In the genomic region with DNA sequence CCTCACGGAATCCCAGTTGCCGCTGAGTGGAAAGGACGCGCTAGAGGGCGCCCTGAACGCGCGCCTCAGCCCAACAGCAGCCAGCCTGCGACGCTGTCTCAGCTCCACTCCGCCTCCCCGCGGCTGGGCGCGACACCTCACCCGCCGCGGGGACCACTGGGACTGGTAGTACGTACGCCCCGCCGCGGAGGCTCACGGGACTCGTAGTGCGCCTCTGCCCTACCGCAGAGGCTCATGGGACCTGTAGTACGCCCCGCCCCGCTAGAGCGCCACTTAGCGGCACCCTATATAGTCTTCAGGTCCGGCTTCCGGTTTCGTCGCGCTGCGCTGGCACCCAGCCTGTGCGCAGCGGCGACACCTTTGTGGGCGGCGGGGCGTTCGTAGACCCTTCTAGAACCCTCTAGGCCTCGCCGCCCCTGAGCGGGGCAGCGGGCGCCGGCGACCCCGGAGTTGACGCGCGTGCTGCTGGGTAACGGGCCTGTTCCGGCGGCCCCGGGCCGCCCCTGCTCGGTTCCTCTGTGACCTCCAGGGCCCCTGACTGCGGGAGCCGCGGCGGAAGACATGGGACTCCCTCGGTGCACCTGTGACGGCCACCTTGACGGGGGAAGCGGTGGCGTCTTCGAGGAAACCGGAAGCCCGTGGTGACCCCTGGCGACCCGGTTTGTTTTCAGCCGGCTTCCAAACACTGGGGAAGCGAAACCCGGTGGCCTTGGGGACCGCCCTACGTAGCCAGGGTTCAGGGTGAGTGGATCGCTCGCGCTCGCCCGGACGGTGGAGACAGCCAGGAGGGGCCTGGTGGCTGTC, we compare ENCODE assay signal across 8 mouse cellular contexts. TPM values are rescaled to one million over a fixed set of nuclear protein-coding genes. Genes with fewer than 3 reads are reported as not detected.
DNase-seq lines count a peak whose midpoint lies in the region; ATAC-seq and TF ChIP-seq lines count a peak whose summit lies in the region.

TSS of gene Azi2 (plus strand) at position 282 of the 804 bp plus-strand sequence.

- peak within 1 kb of the TSS; percentile 76 for H3K4me2 ChIP-seq in forebrain, embryonic 15.5 days (replicated peaks)

- H3K27ac ChIP-seq in ES-E14 (ENCODE audit: insufficient read depth, low read depth, low read length, poor library complexity, severe bottlenecking) = peak within 1 kb of the TSS; percentile 86
- peak within 1 kb of the TSS; percentile 94 for H3K27ac ChIP-seq in forebrain, embryonic 15.5 days (replicated peaks)

- H3K36me3 ChIP-seq in ES-E14 (ENCODE audit: control insufficient read depth, insufficient read depth, low read length, poor library complexity, severe bottlenecking) = 0 out of 2 replicates have a peak, but pooled peaks cover 2% of the 10 kb centered on the region
- H3K36me3 ChIP-seq in forebrain, embryonic 15.5 days = no peaks in the 10 kb centered on the region

- in situ Hi-C loops in ES-E14 (cut with MboI; ENCODE audit: low sequenced_read_pairs in 2 of 2, unreplicated experiment in 2 of 2) = no loop called here

- peak; percentile 99 for ATAC-seq in forebrain, embryonic 15.5 days (replicated peaks)
- peak; percentile 93 for ATAC-seq in neutrophil, adult 5-6 weeks (ENCODE audit: extremely low read depth, insufficient number of reproducible peaks, low FRiP score, poor library complexity, severe bottlenecking)

- peak; percentile 70 for TF ChIP-seq POLR2A in lung, adult 2 months (IDR thresholded peaks at IDR 0.05; ENCODE audit: borderline replicate concordance, extremely low read depth, low read depth, low read length)

- WGBS in forebrain, embryonic 15.5 days = under 1% methylated on average over 87 of the region's 87 CpGs
- under 1% methylated on average over 87 of the region's 87 CpGs for WGBS in lung, adult 2 months

- peak within 1 kb of the TSS; percentile 78 to 82 for H3K4me3 ChIP-seq in ES-E14 (ENCODE audit: insufficient read depth in 1 of 2, low read depth in 1 of 2, low read length in 2 of 2, poor library complexity in 1 of 2, severe bottlenecking in 1 of 2)
- peak within 1 kb of the TSS; percentile 98 for H3K4me3 ChIP-seq in forebrain, embryonic 15.5 days
- peak within 1 kb of the TSS; percentile 78 for H3K4me3 ChIP-seq in lung, adult 2 months (replicated peaks; ENCODE audit: extremely low read depth, low read depth, low read length)

- intact Hi-C loops in heart, postnatal 25 days (cut with DNase I) = loop anchor here (5.0 to 10.0 kb wide), 3 partner anchors 112 to 1613 kb away; partner anchors contain the start of gene Cmc1

- DNase-seq in ES-E14 (ENCODE audit: low read depth, low spot score) = peak; percentile 93
- DNase-seq in cerebellum, adult 11-12 months = peak; percentile 99
- peak; percentile 94 for DNase-seq in heart, postnatal 25 days (ENCODE audit: low spot score)
- DNase-seq in layer of hippocampus, adult 18-20 months (ENCODE audit: low spot score in 2 of 2) = peak; percentile 98 to 99
- peak; percentile 98 for DNase-seq in lung, adult 2 months
- DNase-seq in thymus, adult 18-20 months = peak; percentile 96 to 97

- H3K9me3 ChIP-seq in ES-E14 (ENCODE audit: control insufficient read depth, insufficient read depth, low read depth, low read length) = no peaks in the 10 kb centered on the region
- no peaks in the 10 kb centered on the region for H3K9me3 ChIP-seq in forebrain, embryonic 15.5 days

- peak within 1 kb of the TSS; percentile 81 for H3K9ac ChIP-seq in ES-E14 (ENCODE audit: insufficient read depth, low read depth, low read length, poor library complexity, severe bottlenecking)
- H3K9ac ChIP-seq in forebrain, embryonic 15.5 days (replicated peaks) = peak within 1 kb of the TSS; percentile 92

- peak; percentile 57 for TF ChIP-seq CTCF in lung, adult 2 months (IDR thresholded peaks at IDR 0.05; ENCODE audit: insufficient read depth, low read length)

- no peaks in the 10 kb centered on the region for H3K27me3 ChIP-seq in forebrain, embryonic 15.5 days

- H3K4me1 ChIP-seq in ES-E14 (ENCODE audit: control insufficient read depth in 2 of 2, insufficient read depth in 2 of 2, low read length in 2 of 2, poor library complexity in 1 of 2) = no peaks in the 10 kb centered on the region
- H3K4me1 ChIP-seq in forebrain, embryonic 15.5 days = peaks cover 27% of the 10 kb centered on the region
- H3K4me1 ChIP-seq in lung, adult 2 months (ENCODE audit: control insufficient read depth, insufficient read depth, low read length) = no peaks in the 10 kb centered on the region; the same call in 1 of the 2 replicates

TF ChIP-seq in ES-E14, 5 proteins besides CTCF, POLR2A, EP300 and RAD21:
- TF ChIP-seq CHD2 (IDR thresholded peaks at IDR 0.05; ENCODE audit: low read depth, low read length) (no peak), HCFC1 (IDR thresholded peaks at IDR 0.05; ENCODE audit: borderline replicate concordance, insufficient read depth, low read length) (peak; percentile 99), ZNF384 (IDR thresholded peaks at IDR 0.05; ENCODE audit: low read depth, low read length) (no peak), MAFK (IDR thresholded peaks at IDR 0.05; ENCODE audit: insufficient read depth, low read depth, low read length) (no peak), ZC3H11A (IDR thresholded peaks at IDR 0.05; ENCODE audit: borderline replicate concordance, low read depth, low read length) (peak; percentile 39; the same call in 1 of the 2 replicates)
TF ChIP-seq in ES-E14: peak in this region for 2.

RNA-seq across cellular contexts. Expression of gene Azi2, which starts in this region (rescaled TPM):
- 40.8 and 42.0 TPM in 2 replicates for total RNA-seq in ES-E14 (2012; rRNA removed)
- 82.4 and 87.4 TPM in 2 replicates for polyA plus RNA-seq in forebrain, embryonic 15.5 days (2015; fragmentation: Nextera tagmentation; extraction: Ambion mirVana)
- total RNA-seq in heart, postnatal 25 days (2021) = 10 to 100 TPM; 64.6 to 76.2 TPM
- total RNA-seq in layer of hippocampus, adult 18-20 months (2021) = 10 to 100 TPM; 72.2 to 74.5 TPM
- polyA plus RNA-seq in lung, adult 2 months (2012; rRNA removed) = 20.8 TPM in 2 replicates
- total RNA-seq in neutrophil, adult 5-6 weeks (2017) = 134 and 153 TPM in 2 replicates

Comparison
In these comparisons a context has a peak if more than half of its experiments do, and no peak if none do; other contexts are left out.
1. Peak in every context shown above with its lines: DNase-seq, ATAC-seq, H3K4me3 ChIP-seq and H3K27ac ChIP-seq.